Mouse (Mus musculus) megakaryocyte, embryonic 14.5 days (primary cell): ENCODE data around the gene Supt7l.

Experiments used
- FLI1 ChIP-seq: IDR thresholded peaks from 2 replicates; pipeline ENCODE4 v1.6.1; 2012; ENCODE audit warnings: low read length, inconsistent platforms, mixed read lengths
- GATA1 ChIP-seq: IDR thresholded peaks from 3 replicates; pipeline ENCODE4 v1.6.1; 2012; ENCODE audit warnings: mixed read lengths, low read length, inconsistent platforms, borderline replicate concordance

DNA sequence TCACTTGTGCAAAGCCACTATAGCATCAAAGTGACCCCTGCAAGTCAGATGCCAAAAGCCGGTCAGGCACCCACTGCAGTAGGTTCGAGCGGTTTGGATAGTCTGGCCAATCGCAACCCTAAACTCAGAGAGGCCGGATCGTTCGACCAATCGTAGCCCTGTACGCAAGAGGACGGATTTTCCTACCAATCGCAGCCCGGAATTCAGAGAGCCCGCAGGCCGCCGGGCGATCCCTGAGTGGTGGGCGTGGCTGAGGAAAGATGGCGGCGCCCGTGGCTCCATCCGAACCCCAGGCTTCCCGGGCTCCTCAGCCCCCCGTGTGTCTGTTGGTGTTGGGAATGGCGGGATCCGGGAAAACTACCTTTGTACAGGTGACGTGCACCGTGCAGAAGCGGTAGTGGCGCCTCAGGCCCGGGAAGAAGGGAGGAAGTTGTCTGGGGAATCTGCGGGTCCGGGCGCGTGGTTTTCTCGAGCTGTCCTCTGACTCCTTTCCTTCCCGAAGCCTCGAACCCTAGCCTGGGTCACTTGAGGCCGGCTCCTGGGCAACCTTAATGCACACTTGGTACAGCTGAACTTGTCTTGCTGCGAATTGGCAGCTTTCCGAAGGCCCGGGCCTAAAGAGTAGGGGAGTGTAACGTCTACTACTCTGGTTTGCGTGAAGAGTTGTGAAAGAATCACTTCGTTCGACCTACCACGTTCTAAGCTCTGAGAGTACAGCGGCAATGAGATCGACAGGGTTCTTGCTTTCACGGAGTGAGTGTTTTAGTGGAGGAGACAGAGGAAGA lies 32.9 kb downstream of the Supt7l start, which contains the start of gene Gpn1:
- TF ChIP-seq GATA1 (no peak), FLI1 (no peak)
